Mouse (Mus musculus): ENCODE results near the gene Tmem199.

Gene Tmem199

DNA sequence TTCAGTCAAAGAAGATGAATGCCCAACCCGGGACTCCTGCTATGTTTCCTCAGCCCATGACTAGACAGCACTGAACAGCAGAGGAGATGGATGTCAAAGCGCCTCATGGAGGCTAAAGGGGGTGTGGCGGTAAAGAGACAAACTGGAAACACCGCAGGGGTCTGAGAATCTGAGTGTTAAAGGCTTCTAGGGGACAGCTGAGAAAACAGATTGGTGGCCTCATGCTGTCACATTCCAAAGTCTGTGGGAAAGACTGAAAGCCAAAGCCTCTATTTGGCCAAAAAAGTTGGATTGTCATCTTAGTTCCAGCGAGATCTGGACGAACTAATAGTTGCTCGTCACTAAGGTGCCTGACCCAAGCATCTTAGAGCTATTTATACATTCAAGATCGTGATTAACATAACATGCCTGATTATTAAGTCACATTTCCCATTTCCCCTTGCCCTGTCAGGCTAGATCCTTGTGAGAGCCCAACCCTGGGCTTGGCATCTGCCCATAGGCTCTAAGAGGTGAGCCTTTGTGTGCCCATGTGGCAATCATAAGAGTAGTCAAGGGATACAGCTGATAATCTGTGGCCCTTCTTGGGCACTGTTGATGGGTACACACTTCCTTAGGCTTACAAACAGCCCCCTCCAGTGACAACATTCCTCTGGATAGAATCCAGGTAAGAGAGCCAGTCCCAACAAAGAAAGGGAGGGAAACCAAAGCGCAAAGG is 11.4 kb upstream of the Tmem199 start:
- no peak for DNase-seq

DNA sequence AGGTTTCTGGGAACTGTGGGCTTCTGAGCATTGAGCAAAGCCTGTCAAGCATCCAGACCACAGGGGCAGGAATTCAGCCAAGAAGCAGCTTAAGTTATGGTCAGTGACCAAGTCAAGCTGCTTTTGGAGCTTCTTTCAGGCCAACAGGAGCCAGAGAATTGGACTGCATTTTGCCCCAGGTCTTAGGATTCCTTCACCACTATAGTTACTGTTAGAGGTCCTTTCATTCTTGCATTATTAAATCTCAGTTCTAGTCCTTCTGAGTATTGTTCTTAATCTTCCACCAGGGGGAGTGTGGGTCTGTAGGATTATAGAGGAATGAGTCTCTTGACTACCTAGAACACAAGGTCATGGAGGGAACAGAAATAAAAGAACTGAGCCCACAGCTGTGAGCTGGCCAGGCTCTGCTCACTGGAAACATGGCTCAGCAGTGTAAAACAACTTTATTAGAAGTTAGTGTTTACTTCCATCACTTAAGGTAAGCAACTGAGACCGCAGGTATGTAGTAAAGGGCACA is 10.6 kb upstream of the Tmem199 start:
- no peak for DNase-seq

DNA sequence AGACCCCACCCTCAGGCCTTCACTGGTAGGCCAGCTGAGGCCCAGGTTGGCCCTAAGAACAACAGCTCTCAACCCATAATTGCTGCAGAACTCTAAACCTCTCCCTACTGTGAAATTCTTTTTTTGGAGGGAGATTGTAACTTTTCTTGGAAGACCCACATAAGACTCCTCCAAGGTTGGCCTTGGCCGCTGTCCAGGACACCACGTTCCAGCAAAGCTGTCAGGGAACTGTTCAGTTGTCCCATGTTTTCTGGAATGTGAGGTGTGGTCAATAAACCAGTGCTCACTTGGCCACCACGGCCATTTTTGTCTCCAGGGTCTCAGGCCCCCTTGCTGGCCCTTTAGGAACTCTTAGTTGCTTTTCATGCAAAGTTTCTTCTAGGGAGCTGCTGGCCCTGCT is 9.9 kb upstream of the Tmem199 start:
- DNase-seq = no peak

DNA sequence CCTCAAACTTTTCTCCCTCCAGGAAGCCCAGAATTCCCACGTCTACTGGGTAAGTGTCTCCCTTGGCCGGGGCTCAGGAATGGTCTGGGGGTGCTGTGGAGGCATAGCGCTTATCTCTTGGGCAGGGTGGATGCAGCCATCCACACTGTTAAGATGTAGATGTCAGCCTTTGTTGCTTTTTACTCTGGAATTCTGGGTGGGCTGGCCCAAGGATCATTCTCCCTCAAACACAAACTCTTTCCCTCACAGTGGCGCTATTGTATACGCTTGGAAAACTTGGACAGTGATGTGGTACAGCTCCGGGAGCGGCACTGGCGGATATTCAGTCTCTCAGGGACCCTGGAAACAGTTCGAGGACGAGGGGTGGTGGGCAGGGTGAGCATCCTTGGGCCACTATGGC is 7.0 kb upstream of the Tmem199 start:
- DNase-seq = no peak

DNA sequence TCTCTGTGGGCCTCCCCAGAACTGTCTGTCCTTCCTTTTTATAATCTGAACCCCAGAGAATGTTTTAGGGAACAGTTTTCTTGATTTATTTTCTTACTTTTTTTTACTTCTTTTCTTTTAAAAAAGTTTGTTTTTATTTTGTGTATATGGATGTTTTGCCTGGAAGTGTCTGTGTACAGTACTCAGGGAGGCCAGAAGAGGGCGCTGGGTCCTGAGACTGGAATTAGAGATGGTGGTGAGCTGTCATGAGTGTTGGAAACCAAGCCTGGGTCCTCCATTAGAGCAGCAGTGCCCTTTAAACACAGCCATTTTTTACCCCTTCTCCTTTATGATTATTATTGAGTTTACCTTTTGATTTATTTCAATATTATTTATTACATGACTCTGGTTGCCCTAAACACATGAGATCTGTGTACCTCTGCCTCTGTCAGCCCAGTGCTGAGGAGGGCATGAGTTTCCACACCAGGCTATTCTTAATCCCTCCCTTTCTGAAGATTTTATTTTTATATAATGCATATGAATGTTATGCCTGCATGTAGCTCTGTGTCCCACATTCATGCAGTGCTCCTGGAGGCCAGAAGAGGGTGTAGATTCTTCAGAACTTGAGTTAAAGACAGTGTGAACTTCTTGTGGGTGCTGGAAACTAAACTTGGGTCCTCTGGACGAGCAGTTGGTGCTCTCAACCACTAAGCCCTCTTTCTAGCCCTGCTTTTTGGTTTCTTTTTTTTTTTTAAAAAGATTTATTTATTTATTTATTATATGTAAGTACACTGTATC is 3.8 kb upstream of the Tmem199 start:
- DNase-seq = no peak

DNA sequence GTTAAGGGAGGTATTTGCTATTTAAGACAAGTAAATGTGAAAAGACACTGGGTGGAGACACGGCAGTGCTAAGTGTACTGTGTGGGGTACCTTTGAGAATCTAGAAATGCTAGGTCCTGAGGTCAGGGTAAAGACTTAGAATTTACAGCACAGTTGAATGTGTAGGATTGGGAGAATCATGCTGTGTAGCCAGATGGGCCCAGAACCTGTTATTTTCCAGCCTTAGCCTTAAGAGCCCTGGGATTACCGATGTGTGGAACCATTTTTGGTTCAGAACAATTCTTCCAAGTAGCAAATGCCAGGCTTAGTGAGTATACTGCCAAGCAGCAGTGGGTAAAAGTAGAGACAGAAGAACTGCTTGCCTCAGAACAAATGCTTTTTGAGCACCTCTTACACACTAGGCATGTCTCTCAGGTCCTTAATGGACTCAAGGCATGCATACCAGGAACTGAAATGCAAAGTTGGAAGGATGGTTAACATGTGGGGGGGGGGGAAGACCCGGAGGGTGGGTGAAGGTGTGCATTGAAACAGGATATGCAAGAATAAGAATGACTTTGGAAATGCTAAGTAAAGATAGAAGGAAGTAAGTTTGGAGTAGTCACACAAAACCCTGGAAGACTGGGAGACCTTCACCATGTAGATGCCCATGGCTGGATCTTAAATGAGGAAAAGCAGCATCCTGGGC is 1.3 kb upstream of the Tmem199 start:
- no peak for DNase-seq

GRCm38 (mm10) chr11:78509148-78509547 is 2.8 kb downstream of the Tmem199 start:
- no peak for DNase-seq

DNA sequence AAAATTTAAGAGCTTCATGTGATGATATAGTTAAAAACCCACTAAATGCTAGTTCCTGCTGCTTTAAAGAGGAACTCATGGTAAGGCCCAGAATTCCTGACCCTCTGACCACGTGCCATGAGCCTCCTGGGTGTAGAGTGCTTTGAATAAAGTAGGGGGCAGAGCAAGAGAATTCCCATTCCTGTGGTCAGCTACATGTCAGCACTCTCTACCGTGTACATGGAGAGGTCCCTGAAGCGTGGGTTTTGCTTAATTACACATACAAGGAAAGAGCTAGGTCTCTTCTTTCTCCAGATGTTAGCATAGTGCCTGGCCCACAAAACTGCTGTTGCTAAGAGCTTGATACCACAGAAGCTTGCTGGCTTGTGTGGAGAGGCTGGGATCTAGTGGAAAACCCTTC is 6.5 kb downstream of the Tmem199 start:
- DNase-seq = no peak

GRCm38 (mm10) chr11:78502909-78503650 is 8.9 kb downstream of the Tmem199 start, which contains the start of gene Sebox:
Gene Sebox, plus strand, starts transcription at chr11:78503447.
- DNase-seq = no peak

DNA sequence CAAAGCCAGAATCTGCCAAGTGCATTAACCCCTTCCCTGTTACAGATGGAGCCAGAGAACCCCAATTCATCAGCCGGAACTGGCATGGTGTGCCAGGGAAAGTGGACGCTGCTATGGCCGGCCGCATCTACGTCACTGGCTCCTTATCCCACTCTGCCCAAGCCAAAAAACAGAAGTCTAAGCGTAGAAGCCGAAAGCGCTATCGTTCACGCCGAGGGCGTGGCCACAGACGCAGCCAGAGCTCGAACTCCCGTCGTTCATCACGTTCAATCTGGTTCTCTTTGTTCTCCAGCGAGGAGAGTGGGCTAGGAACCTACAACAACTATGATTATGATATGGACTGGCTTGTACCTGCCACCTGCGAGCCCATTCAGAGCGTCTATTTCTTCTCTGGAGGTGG is 10.4 kb downstream of the Tmem199 start:
- DNase-seq = no peak

DNA sequence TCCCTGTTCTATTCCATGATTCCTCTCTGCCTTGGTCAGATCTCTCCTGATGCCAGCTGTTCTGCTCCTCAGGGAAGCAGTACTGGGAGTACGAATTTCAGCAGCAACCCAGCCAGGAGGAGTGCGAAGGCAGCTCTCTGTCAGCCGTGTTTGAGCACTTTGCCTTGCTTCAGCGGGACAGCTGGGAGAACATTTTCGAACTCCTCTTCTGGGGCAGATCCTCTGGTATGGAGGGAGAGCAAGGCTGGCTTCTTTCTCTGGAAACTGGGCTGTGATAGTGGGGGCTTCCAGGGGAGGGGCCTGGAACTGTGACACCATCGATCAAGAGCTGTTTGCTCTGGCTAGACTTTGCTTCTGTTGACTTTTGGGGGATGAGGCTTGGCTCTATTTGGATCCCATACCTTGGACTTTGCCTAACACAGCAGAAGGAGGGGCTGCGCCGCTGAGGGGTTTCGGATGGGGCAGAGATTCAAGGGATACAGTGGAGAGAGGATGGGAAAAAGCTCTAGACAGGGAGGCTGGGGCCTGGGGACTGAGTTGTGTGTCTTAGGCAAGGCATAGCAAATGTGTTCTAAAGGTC is 11.3 kb downstream of the Tmem199 start:
- DNase-seq = no peak

- no peak for DNase-seq
Measured at GRCm38 (mm10) chr11:78499543-78499942, 12.4 kb downstream of the Tmem199 start.

DNA sequence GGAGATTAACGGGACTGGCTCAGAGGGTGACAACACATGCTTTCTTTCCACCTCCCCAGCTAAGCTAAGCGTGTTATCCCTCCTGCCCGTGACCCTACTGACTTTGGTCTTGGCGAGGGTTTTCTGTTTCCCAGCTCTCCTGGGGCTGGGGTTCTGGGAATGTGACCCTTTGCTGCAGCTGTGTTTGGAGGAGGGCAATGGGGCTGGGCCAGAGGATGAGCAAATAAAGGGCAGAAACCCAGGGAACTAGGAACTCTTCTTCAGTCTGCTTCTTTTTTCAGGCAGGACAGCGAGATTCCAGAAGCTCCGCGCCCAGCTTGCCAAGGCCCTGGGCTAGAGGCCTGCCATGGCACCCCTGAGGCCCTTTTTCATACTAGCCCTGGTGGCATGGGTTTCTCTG is 13.0 kb downstream of the Tmem199 start, which contains the start of gene Vtn:
Gene Vtn (plus strand): TSS at position 88 of the 400 bp plus-strand sequence.
- DNase-seq = no peak

DNA sequence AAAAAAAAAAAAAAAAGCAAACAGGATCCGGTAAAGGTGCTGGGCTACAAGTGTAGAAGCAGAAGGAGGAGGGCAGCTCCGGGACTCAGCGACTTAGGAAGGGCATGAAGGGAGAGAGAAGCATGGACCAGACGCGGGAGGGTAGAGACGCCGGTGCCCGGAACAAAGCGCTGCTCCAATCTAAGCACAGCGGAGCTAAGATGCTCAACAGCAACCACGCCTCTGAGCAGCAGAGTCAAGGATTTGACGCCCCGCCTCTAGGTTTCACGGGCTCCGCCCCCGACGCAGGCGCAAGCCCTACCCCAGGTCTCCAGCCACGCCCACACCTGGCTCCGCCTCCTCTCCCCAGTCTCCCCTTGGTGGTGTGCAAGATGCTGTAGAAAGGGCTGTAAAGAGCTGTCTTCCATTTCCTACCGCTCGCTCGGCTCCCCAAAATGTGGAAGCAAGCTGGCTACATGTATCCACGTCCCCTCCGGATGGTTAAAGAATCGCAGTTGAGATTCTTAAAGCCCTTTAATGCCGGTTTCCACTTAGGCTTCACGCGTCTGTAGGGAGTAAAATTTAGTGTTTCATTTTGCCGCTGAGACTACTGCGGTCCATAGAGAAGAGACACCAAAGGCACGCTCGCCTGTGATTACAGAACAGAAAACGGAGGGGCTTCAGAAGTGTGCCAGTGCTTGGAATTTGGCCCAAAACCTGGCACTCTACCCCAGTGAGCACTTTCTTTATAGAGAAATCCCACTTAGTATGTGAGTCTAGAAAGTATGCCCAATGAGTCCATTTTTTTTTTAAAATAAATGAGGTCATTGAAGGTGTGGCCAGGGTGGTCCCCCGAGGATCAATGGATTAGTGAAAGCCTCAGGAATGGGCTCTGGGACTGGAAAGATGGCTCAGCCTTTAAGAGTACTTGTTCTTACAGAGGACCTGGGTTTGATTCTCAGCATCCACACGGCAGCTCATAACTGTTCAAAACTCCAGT is 14.1 kb downstream of the Tmem199 start, which contains the start of gene Sarm1:
Gene Sarm1 (minus strand): TSS at position 211 of the 979 bp plus-strand sequence.
- peak; percentile 99 for DNase-seq

DNA sequence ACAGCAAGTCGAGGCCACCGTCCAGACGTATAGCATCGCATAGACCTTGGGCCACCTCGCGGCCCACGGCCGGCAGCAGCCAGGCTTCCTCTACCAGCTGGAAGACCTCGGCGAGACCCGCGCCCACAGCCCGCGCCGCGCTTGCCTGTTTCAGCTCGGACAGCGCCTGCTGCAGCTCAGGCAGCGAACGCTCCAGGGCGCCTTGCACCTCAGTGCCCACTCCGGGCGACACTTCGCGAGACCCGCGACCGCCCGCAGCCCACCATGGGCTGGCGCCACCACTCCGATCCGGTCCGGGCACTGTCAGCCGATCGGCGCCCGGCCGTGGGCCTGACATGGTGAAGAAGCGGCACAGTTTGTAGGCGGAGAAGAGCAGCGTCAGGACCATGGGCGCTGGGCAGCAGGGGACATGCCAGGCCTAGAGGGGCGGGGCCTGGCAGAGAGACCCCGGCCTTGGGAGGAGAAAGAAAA is 14.9 kb downstream of the Tmem199 start:
- peak; percentile 17 to 46 for DNase-seq

GRCm38 (mm10) chr11:78495904-78496303 is 16.1 kb downstream of the Tmem199 start:
- DNase-seq = no peak

DNA sequence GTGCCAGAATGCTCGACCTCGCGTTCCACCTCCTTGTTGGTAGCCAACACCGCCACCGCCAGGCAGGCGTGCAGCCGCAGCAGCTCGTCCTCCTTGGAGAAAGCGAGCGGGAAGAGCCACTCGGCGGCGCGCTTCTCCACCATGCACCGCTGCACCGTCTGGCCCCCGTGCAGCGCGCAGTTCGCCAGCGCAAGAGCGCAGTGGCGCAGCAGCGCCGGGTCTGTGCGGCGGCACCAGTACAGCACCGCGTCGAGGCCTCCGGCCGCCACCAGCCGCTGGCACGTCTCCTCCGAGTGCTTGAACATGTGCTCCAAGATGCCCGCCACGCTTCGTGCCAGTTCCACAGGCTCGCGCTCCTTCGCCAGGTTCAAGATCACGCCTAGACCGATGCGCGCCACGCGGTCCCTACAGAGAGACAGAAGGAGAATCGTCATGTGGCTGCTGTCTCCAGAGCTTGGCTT is 21.2 kb downstream of the Tmem199 start:
- peak in 1 of 2 experiments; percentile 33 for DNase-seq

DNA sequence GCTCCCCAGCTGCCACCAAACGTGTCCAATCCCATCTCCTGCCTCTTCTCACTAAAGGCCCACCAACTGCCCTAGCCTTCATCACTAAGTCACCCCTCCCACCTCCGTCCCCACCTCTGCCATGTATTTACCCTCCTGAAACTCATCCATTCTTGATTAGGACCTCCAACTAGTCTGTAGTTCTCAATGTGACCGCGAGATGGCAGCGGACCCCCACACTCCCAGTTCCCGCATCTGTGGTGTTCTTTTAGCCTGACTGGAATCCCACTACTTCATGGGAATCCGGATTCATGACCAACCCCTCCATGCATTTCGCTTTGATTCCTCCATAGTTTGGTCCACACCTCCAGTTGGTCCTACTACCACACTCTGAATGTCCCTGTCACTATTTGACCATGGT is 23.8 kb downstream of the Tmem199 start:
- DNase-seq = peak; percentile 48 to 59

GRCm38 (mm10) chr11:78483639-78484038 is 28.3 kb downstream of the Tmem199 start:
- DNase-seq = no peak

GRCm38 (mm10) chr11:78475289-78475688 is 36.7 kb downstream of the Tmem199 start:
- no peak for DNase-seq
